Mouse (Mus musculus) thymus, postnatal 10 days (tissue): Measurements from ENCODE around the gene Bola3.
A peak's percentile ranks its signal among the peaks of the same experiment; 100 is the strongest.

Experiments used
- DNase-seq, 2 experiments: peaks; one replicate each; pipeline ENCODE4 v3.0.0; 2021; ENCODE audit warnings: low spot score in 2 of 2

Gene Bola3

GRCm38 (mm10) chr6:83347916-83348315 is 1.0 kb upstream of the Bola3 start:
- DNase-seq: no peak

- DNase-seq: peak; percentile 86 to 97
Observed at GRCm38 (mm10) chr6:83349274-83349958, 469 bp downstream of the Bola3 start.

- DNase-seq: no peak
Observed at GRCm38 (mm10) chr6:83350172-83350571, 1.2 kb downstream of the Bola3 start.

GRCm38 (mm10) chr6:83350851-83351405 is 2.0 kb downstream of the Bola3 start:
- DNase-seq: no peak

GRCm38 (mm10) chr6:83351490-83352160 is 2.7 kb downstream of the Bola3 start:
- no peak for DNase-seq

GRCm38 (mm10) chr6:83352666-83353410 is 3.9 kb downstream of the Bola3 start:
- DNase-seq: no peak

- no peak for DNase-seq
Observed at GRCm38 (mm10) chr6:83354856-83355781, 6.2 kb downstream of the Bola3 start.

GRCm38 (mm10) chr6:83356569-83357138 is 7.7 kb downstream of the Bola3 start:
- peak; percentile 49 to 90 for DNase-seq

GRCm38 (mm10) chr6:83357436-83357835 is 8.5 kb downstream of the Bola3 start:
- DNase-seq: no peak

- no peak for DNase-seq
Observed at GRCm38 (mm10) chr6:83361523-83362248, 12.7 kb downstream of the Bola3 start.

GRCm38 (mm10) chr6:83363075-83363474 is 14.1 kb downstream of the Bola3 start:
- DNase-seq: no peak

- no peak for DNase-seq
Observed at GRCm38 (mm10) chr6:83370316-83370965, 21.5 kb downstream of the Bola3 start.

- DNase-seq: no peak
Observed at GRCm38 (mm10) chr6:83371350-83371749, 22.4 kb downstream of the Bola3 start.

- no peak for DNase-seq
Observed at GRCm38 (mm10) chr6:83373704-83374300, 24.9 kb downstream of the Bola3 start.

- no peak for DNase-seq
Observed at GRCm38 (mm10) chr6:83381510-83382491, 32.9 kb downstream of the Bola3 start.

GRCm38 (mm10) chr6:83385569-83386090 is 36.7 kb downstream of the Bola3 start:
- DNase-seq: no peak

- no peak for DNase-seq
Observed at GRCm38 (mm10) chr6:83392166-83392780, 43.3 kb downstream of the Bola3 start.
